In genomic region chr4:129134799-129135585, GRCm38 (mm10) we compare ENCODE assay signal across 9 mouse cellular contexts. TPM values are rescaled to one million over a fixed set of nuclear protein-coding genes. Genes with fewer than 3 reads are reported as not detected.
A peak's percentile ranks its signal among the peaks of the same experiment; 100 is the strongest.
DNase-seq lines count a peak whose midpoint lies in the region; ATAC-seq and TF ChIP-seq lines count a peak whose summit lies in the region.
"Had no signal": no experiment of that assay in that cellular context is flagged by ENCODE, and none has a peak within 500 bp of the region (broad histone marks: within the 10 kb centered on the region; RNA-seq: fewer than 3 reads in every experiment).

No protein-coding gene starts in this region.

- in situ Hi-C loops in Patski (cut with MboI; ENCODE audit: low pct_unique_long_range_greater_than_20kb): loop anchor here (10.0 to 25.0 kb wide), 2 partner anchors 140 to 327 kb away; partner anchors contain the start of gene Bsdc1

- POLR2A ChIA-PET in Patski (lab: Charles Lee): no interaction called here

- H3K27me3 ChIP-seq in Patski: no peaks in the 10 kb centered on the region
- peaks cover 51% of the 10 kb centered on the region for H3K27me3 ChIP-seq in liver, embryonic 14.5 days (ENCODE audit: control insufficient read depth, insufficient read depth, low read length)

- no peak overlapping the region for H3K4me3 ChIP-seq in liver, embryonic 14.5 days (ENCODE audit: insufficient read depth in 1 of 2, low read depth in 2 of 2, low read length in 2 of 2)

- H3K4me1 ChIP-seq in liver, embryonic 14.5 days (replicated peaks; ENCODE audit: control insufficient read depth in 2 of 2, insufficient read depth in 2 of 2, low read length in 1 of 2): peaks cover 12 to 23% of the 10 kb centered on the region in 2 experiments

- DNase-seq in 3T3-L1 (ENCODE audit: low read depth, low spot score): peak; percentile 43
- no peak for DNase-seq in Patski (ENCODE audit: low read depth, low spot score)
- peak; percentile 92 to 96 for DNase-seq in cerebellum, postnatal 14 days
- DNase-seq in gastrocnemius, postnatal 10 days: peak; percentile 84
- DNase-seq in induced T-regulatory cell, adult 2 months (ENCODE audit: low read depth): peak; percentile 85
- DNase-seq in liver, embryonic 14.5 days (ENCODE audit: low read depth in 3 of 3, low spot score in 3 of 3): no peak
- DNase-seq in natural killer cell, adult 2 months (ENCODE audit: low spot score in 2 of 2): peak; percentile 49 to 66
- peak; percentile 63 for DNase-seq in thymus, postnatal 0 days (ENCODE audit: low spot score)

- peak; percentile 84 for TF ChIP-seq CTCF in Patski (IDR thresholded peaks at IDR 0.05)
- TF ChIP-seq CTCF in liver, embryonic 14.5 days (IDR thresholded peaks at IDR 0.05; ENCODE audit: low read depth): peak; percentile 94

- H3K9ac ChIP-seq in liver, embryonic 14.5 days (replicated peaks): no peak overlapping the region

- CTCF ChIA-PET in Patski (lab: Charles Lee): interaction anchor here (0.9 to 2.3 kb wide), 4 partner anchors 10 to 33 kb away, joined by 3 to 9 read pairs (median 4); partner anchors contain the start of gene Hpca

- 7% methylated on average over 15 of the region's 15 CpGs for WGBS in liver, embryonic 14.5 days (ENCODE audit: insufficient replicate concordance)

- 0 out of 2 replicates have a peak overlapping the region, but pooled peaks have one; percentile 21 for H3K4me2 ChIP-seq in liver, embryonic 14.5 days (ENCODE audit: low read depth)

- H3K27ac ChIP-seq in liver, embryonic 14.5 days: no peak overlapping the region

- no peak for TF ChIP-seq EP300 in liver, embryonic 14.5 days (IDR thresholded peaks at IDR 0.05; ENCODE audit: low read depth)

- no peak for ATAC-seq in Patski
- ATAC-seq in liver, embryonic 14.5 days (ENCODE audit: insufficient read depth): no peak

- no peaks in the 10 kb centered on the region for H3K9me3 ChIP-seq in liver, embryonic 14.5 days (ENCODE audit: control insufficient read depth, low read length)

- no peaks in the 10 kb centered on the region for H3K36me3 ChIP-seq in liver, embryonic 14.5 days (replicated peaks; ENCODE audit: control insufficient read depth, insufficient read depth, low read depth)

RNA-seq across cellular contexts. Expression of gene Fndc5, which starts 1.8 kb away (rescaled TPM):
- not detected for polyA plus RNA-seq in Patski (2021)
- 10 to 100 TPM; 33.6 to 37.4 TPM for total RNA-seq in gastrocnemius, postnatal 10 days (2021)
- 0.36 and 0.56 TPM in 2 replicates for polyA plus RNA-seq in liver, embryonic 14.5 days (2012; rRNA removed)
- 0.30 and 0.99 TPM in 2 replicates for polyA plus RNA-seq in liver, embryonic 14.5 days (2014; fragmentation: Nextera tagmentation; extraction: Ambion mirVana)
- polyA plus RNA-seq in thymus, postnatal 0 days (2015; fragmentation: Nextera tagmentation; extraction: Ambion mirVana): 0.47 and 0.60 TPM in 2 replicates

RNA-seq across cellular contexts. Expression of gene Hpca, which starts 13.2 kb away (rescaled TPM):
- not detected for polyA plus RNA-seq in Patski (2021)
- total RNA-seq in gastrocnemius, postnatal 10 days (2021): 1 to 10 TPM in 1 of 2 experiments, under 1 TPM in 1; 0.68 to 1.1 TPM
- 2.0 and 2.1 TPM in 2 replicates for polyA plus RNA-seq in liver, embryonic 14.5 days (2012; rRNA removed)
- polyA plus RNA-seq in liver, embryonic 14.5 days (2014; fragmentation: Nextera tagmentation; extraction: Ambion mirVana): 0.23 and 0.28 TPM in 2 replicates
- polyA plus RNA-seq in thymus, postnatal 0 days (2015; fragmentation: Nextera tagmentation; extraction: Ambion mirVana): 0.29 and 0.31 TPM in 2 replicates

RNA-seq across cellular contexts. Expression of gene Tmem54, which starts 29.6 kb away (rescaled TPM):
- polyA plus RNA-seq in Patski (2021): not detected
- not detected for total RNA-seq in gastrocnemius, postnatal 10 days (2021)
- 1.2 and 1.4 TPM in 2 replicates for polyA plus RNA-seq in liver, embryonic 14.5 days (2012; rRNA removed)
- polyA plus RNA-seq in liver, embryonic 14.5 days (2014; fragmentation: Nextera tagmentation; extraction: Ambion mirVana): 1.1 and 1.3 TPM in 2 replicates
- polyA plus RNA-seq in thymus, postnatal 0 days (2015; fragmentation: Nextera tagmentation; extraction: Ambion mirVana): 2.0 and 2.2 TPM in 2 replicates
- polyA plus RNA-seq: frontal cortex, adult 2 months had no signal

RNA-seq across cellular contexts. Expression of gene S100pbp, which starts 54.5 kb away (rescaled TPM):
- polyA plus RNA-seq in Patski (2021): 20.2 TPM
- total RNA-seq in gastrocnemius, postnatal 10 days (2021): 10 to 100 TPM in 1 of 2 experiments, 1 to 10 TPM in 1; 8.3 to 13.3 TPM
- polyA plus RNA-seq in liver, embryonic 14.5 days (2012; rRNA removed): 12.2 and 12.5 TPM in 2 replicates
- 4.5 and 4.8 TPM in 2 replicates for polyA plus RNA-seq in liver, embryonic 14.5 days (2014; fragmentation: Nextera tagmentation; extraction: Ambion mirVana)
- polyA plus RNA-seq in thymus, postnatal 0 days (2015; fragmentation: Nextera tagmentation; extraction: Ambion mirVana): 17.0 TPM in 2 replicates

RNA-seq across cellular contexts. Expression of gene Yars, which starts 54.6 kb away (rescaled TPM):
- 63.0 TPM for polyA plus RNA-seq in Patski (2021)
- 10 to 100 TPM; 35.5 to 48.5 TPM for total RNA-seq in gastrocnemius, postnatal 10 days (2021)
- polyA plus RNA-seq in liver, embryonic 14.5 days (2012; rRNA removed): 17.3 and 28.7 TPM in 2 replicates
- polyA plus RNA-seq in liver, embryonic 14.5 days (2014; fragmentation: Nextera tagmentation; extraction: Ambion mirVana): 53.2 and 59.8 TPM in 2 replicates
- 49.7 and 50.6 TPM in 2 replicates for polyA plus RNA-seq in thymus, postnatal 0 days (2015; fragmentation: Nextera tagmentation; extraction: Ambion mirVana)

Comparison
In these comparisons a context has a peak if more than half of its experiments do, and no peak if none do; other contexts are left out.
1. DNase-seq: peak in 3T3-L1 (single experiment), cerebellum, postnatal 14 days (2 of 2), gastrocnemius, postnatal 10 days (single experiment), induced T-regulatory cell, adult 2 months (single experiment), natural killer cell, adult 2 months (2 of 2) and thymus, postnatal 0 days (single experiment); none in Patski (single experiment) and liver, embryonic 14.5 days (0 of 3).